Mouse (Mus musculus): ENCODE measurements around the gene Dpp10. TPM values are rescaled to one million over a fixed set of nuclear protein-coding genes. Genes with fewer than 3 reads are reported as not detected.

The Dpp10 gene
- polyA plus RNA-seq, 1 experiment, result 0.03 TPM

DNA sequence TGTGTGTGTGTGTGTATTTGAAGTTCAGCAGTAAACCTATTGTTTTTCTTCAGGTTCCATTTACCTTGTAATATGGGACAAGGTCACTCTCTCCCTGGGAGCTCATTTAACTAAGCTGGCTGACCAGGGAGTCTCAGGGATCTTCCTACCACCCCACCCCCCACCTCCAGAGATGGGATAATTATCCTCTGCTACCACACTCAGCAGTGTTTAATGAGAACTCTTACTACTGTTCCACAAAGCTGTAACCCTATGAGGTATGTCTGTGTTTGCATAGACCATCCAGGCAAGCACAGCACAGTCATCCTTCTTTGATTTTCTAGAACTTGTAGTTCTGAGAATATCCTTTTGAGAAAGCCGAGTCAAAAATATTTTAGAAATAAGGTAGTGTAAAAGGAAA is 471.6 kb downstream of the Dpp10 start:
- Histone ChIP-seq H3K27ac (ENCODE audit: insufficient read depth, low read depth, low read length) (no peak overlapping the region), H3K36me3 (ENCODE audit: control insufficient read depth, insufficient read depth, low read length) (no peaks in the 10 kb centered on the region), H3K27me3 (replicated peaks; ENCODE audit: control insufficient read depth, insufficient read depth, low read length) (no peaks in the 10 kb centered on the region), H3K4me3 (ENCODE audit: insufficient read depth, low read depth, low read length) (no peak overlapping the region), H3K4me1 (ENCODE audit: control insufficient read depth, insufficient read depth, low read length) (no peaks in the 10 kb centered on the region)
- no peak for DNase-seq
- WGBS, result 40% methylated on average over 1 of the region's 1 CpGs
- no peak for TF ChIP-seq POLR2A (IDR thresholded peaks at IDR 0.05; ENCODE audit: low read depth, low read length)
- TF ChIP-seq CTCF (conservative IDR thresholded peaks at IDR 0.05; ENCODE audit: insufficient read depth, insufficient read length, low read depth, low read length), result no peak

DNA sequence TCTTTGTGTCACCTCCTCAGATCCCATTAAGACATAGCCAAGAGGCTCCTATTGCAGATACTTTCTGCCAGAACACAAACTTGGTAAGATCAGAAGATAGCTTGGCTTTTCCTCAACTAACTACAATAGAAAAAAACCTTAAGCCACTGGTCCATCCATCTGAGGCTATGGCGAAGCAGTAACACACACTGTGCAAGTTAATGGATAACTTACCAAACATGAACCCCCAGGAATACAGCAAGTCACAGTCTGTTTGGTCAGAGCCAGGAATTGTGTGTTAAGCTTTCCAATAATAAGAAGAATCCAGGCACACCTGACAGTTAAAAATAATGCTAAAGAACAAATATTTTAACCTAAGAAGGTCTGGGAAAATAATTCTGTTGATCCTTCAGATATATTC is 502.9 kb downstream of the Dpp10 start:
- H3K4me1 ChIP-seq (ENCODE audit: control insufficient read depth, insufficient read depth, low read length), result no peaks in the 10 kb centered on the region
- no peak overlapping the region for H3K4me3 ChIP-seq (ENCODE audit: insufficient read depth, low read depth, low read length)
- DNase-seq, result no peak
- 33% methylated on average over 1 of the region's 1 CpGs for WGBS
- H3K27ac ChIP-seq (ENCODE audit: insufficient read depth, low read depth, low read length), result no peak overlapping the region
- TF ChIP-seq CTCF (conservative IDR thresholded peaks at IDR 0.05; ENCODE audit: insufficient read depth, insufficient read length, low read depth, low read length) (no peak), POLR2A (IDR thresholded peaks at IDR 0.05; ENCODE audit: low read depth, low read length) (no peak)
- no peaks in the 10 kb centered on the region for H3K27me3 ChIP-seq (replicated peaks; ENCODE audit: control insufficient read depth, insufficient read depth, low read length)
- no peaks in the 10 kb centered on the region for H3K36me3 ChIP-seq (ENCODE audit: control insufficient read depth, insufficient read depth, low read length)

DNA sequence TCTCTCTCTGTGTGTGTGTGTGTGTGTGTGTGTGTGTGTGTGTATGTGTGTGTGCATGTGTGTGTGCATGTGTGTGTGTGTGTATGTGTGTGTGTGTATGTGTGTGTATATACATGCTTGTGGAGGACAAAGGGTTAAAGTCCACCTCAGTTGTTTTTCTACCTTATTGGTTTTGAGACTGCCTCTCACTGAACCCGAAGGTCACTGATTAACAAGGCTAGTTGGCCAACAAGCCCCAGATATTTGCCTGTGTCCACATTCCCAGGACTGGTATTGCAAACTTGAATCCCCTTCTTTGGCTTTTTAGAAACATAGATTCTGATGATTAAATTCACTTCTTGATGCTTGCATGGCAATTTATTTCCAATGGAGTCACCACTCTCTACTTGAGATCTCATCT is 577.6 kb downstream of the Dpp10 start:
- no peak for TF ChIP-seq POLR2A (IDR thresholded peaks at IDR 0.05; ENCODE audit: low read depth, low read length)
- TF ChIP-seq CTCF (conservative IDR thresholded peaks at IDR 0.05; ENCODE audit: insufficient read depth, insufficient read length, low read depth, low read length), result no peak
- no peak overlapping the region for H3K4me3 ChIP-seq (ENCODE audit: insufficient read depth, low read depth, low read length)
- no peaks in the 10 kb centered on the region for H3K36me3 ChIP-seq (ENCODE audit: control insufficient read depth, insufficient read depth, low read length)
- H3K4me1 ChIP-seq (ENCODE audit: control insufficient read depth, insufficient read depth, low read length), result no peaks in the 10 kb centered on the region
- H3K27me3 ChIP-seq (replicated peaks; ENCODE audit: control insufficient read depth, insufficient read depth, low read length), result no peaks in the 10 kb centered on the region
- H3K27ac ChIP-seq (ENCODE audit: insufficient read depth, low read depth, low read length), result no peak overlapping the region
- WGBS, result 26% methylated on average over 1 of the region's 1 CpGs
- peak; percentile 64 for DNase-seq

DNA sequence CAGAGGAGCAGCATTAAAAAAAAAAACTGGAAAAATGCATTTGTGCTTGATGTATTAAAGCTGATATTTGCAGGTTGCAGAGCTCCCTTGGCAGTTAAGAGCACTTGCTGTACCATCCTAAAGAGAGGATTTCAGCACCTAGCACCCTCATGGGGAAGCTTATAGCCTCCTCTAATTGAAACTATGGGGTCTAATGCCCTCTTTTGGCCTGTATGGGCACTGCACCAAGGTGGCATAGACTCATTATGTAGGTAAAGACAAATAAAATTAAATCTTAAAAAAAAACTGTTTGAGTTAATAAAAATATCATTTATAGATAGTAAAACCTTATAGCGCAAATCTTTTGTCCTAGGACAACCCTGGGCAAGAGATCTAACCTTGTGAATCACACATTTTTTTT is 631.2 kb downstream of the Dpp10 start:
- H3K27me3 ChIP-seq (replicated peaks; ENCODE audit: control insufficient read depth, insufficient read depth, low read length), result no peaks in the 10 kb centered on the region
- no peak overlapping the region for H3K27ac ChIP-seq (ENCODE audit: insufficient read depth, low read depth, low read length)
- DNase-seq, result peak; percentile 32
- whole genome bisulfite sequencing, result 74% methylated on average over 1 of the region's 1 CpGs
- TF ChIP-seq CTCF (conservative IDR thresholded peaks at IDR 0.05; ENCODE audit: insufficient read depth, insufficient read length, low read depth, low read length) (no peak; the same call in 1 of the 2 replicates), POLR2A (IDR thresholded peaks at IDR 0.05; ENCODE audit: low read depth, low read length) (no peak)
- no peaks in the 10 kb centered on the region for H3K36me3 ChIP-seq (ENCODE audit: control insufficient read depth, insufficient read depth, low read length)
- no peaks in the 10 kb centered on the region for H3K4me1 ChIP-seq (ENCODE audit: control insufficient read depth, insufficient read depth, low read length)
- no peak overlapping the region for H3K4me3 ChIP-seq (ENCODE audit: insufficient read depth, low read depth, low read length)

DNA sequence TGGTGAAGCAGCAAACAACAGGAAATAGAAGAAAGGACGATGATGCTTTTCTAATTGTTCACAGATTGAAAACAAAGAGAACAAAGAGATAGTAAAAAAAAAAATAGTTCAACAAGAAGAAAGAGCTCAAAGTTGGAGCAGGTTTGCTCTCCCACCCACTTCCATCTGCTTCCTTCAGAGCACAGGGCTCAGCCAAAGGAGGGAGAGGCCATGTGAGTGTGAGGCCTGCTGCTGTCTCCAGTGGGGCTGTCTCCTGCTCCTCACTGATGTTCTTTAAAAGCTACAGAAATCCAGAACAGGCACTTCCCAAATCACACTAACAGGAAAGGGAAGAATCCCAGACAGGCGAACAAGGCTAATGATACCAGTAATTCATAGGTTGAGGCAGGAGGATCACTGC is 694.1 kb downstream of the Dpp10 start:
- no peaks in the 10 kb centered on the region for H3K4me1 ChIP-seq (ENCODE audit: control insufficient read depth, insufficient read depth, low read length)
- H3K4me3 ChIP-seq (ENCODE audit: insufficient read depth, low read depth, low read length), result no peak overlapping the region
- H3K27me3 ChIP-seq (replicated peaks; ENCODE audit: control insufficient read depth, insufficient read depth, low read length), result no peaks in the 10 kb centered on the region
- H3K36me3 ChIP-seq (ENCODE audit: control insufficient read depth, insufficient read depth, low read length), result no peaks in the 10 kb centered on the region
- TF ChIP-seq CTCF (conservative IDR thresholded peaks at IDR 0.05; ENCODE audit: insufficient read depth, insufficient read length, low read depth, low read length), result no peak
- TF ChIP-seq POLR2A (IDR thresholded peaks at IDR 0.05; ENCODE audit: low read depth, low read length), result no peak
- H3K27ac ChIP-seq (ENCODE audit: insufficient read depth, low read depth, low read length), result no peak overlapping the region
- 69% methylated on average over 2 of the region's 2 CpGs for WGBS
- no peak for DNase-seq

DNA sequence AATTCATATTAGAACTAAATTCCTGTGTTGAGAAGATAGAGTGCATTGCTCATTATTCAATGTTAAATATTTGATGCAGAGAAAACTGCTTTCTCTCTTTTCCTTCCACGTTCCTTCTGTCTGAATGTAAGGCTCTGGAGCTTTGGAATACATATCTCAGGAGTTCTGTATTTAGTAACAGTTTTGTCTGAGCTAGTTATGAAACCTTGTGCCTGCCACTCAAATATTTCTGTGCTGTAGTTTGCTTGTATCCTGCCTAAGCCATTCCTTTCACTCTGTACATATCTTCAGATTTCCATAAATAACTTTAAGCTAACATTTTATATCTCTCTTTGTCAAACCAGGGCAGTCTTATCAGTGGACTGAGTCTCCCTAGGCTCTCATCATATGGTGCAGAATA is 707.5 kb downstream of the Dpp10 start:
- no peak for DNase-seq
- H3K36me3 ChIP-seq (ENCODE audit: control insufficient read depth, insufficient read depth, low read length), result no peaks in the 10 kb centered on the region
- H3K4me1 ChIP-seq (ENCODE audit: control insufficient read depth, insufficient read depth, low read length), result no peaks in the 10 kb centered on the region
- H3K27me3 ChIP-seq (replicated peaks; ENCODE audit: control insufficient read depth, insufficient read depth, low read length), result no peaks in the 10 kb centered on the region
- no peak overlapping the region for H3K27ac ChIP-seq (ENCODE audit: insufficient read depth, low read depth, low read length)
- H3K4me3 ChIP-seq (ENCODE audit: insufficient read depth, low read depth, low read length), result no peak overlapping the region
- TF ChIP-seq POLR2A (IDR thresholded peaks at IDR 0.05; ENCODE audit: low read depth, low read length) (no peak), CTCF (conservative IDR thresholded peaks at IDR 0.05; ENCODE audit: insufficient read depth, insufficient read length, low read depth, low read length) (no peak)
- 69% methylated on average over 1 of the region's 1 CpGs for WGBS

DNA sequence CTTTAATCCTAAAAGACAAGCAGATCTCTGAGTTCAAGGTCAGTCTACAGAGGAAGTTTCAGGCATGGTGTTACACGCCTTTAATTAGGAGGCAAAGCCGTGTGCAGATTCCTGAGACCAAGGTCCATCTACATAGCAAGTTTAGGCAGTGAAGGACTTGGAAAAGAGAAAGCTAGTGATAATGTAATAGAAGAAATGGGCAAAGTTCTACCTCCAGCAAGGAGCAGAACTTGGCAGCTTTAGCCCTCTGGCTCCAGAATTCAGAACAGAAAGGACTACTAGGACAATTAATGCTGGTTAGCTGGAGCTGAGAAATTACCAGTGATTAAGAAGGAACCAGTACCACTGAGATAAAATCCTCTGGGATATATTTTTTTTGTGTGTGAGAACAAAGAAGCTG is 728.5 kb downstream of the Dpp10 start:
- peak; percentile 89 for DNase-seq
- Histone ChIP-seq H3K27me3 (replicated peaks; ENCODE audit: control insufficient read depth, insufficient read depth, low read length) (no peaks in the 10 kb centered on the region), H3K4me1 (ENCODE audit: control insufficient read depth, insufficient read depth, low read length) (0 out of 2 replicates have a peak, but pooled peaks cover 2% of the 10 kb centered on the region), H3K36me3 (ENCODE audit: control insufficient read depth, insufficient read depth, low read length) (no peaks in the 10 kb centered on the region), H3K4me3 (ENCODE audit: insufficient read depth, low read depth, low read length) (no peak overlapping the region), H3K27ac (ENCODE audit: insufficient read depth, low read depth, low read length) (no peak overlapping the region; the same call in 1 of the 2 replicates)
- TF ChIP-seq POLR2A (IDR thresholded peaks at IDR 0.05; ENCODE audit: low read depth, low read length) (no peak), CTCF (conservative IDR thresholded peaks at IDR 0.05; ENCODE audit: insufficient read depth, insufficient read length, low read depth, low read length) (no peak)
- 55% methylated on average over 2 of the region's 2 CpGs for WGBS

All from kidney, adult 2 months (tissue).